Mouse (Mus musculus) kidney, adult 8-10 months (tissue): ENCODE results near the gene Tmem258.
"Not testable (repeated sequence)": the region's sequence is repeated elsewhere in the genome, so short reads cannot be mapped to it uniquely, and the experiment has no call there.

Source experiments
- DNase-seq, 2 experiments: peaks; one replicate each; pipeline ENCODE4 v3.0.0; 2022

Gene Tmem258

GRCm38 (mm10) chr19:10203848-10204615 is at the start of gene Tmem258, which contains the start of gene Fen1:
Gene Tmem258 (plus strand): TSS chr19:10204014.
Gene Fen1 (minus strand): TSS chr19:10204169.
- peak; percentile 87 to 92 for DNase-seq

GRCm38 (mm10) chr19:10157725-10158124 is 46.1 kb upstream of the Tmem258 start:
- no peak for DNase-seq

GRCm38 (mm10) chr19:10163896-10164295 is 39.9 kb upstream of the Tmem258 start:
- no peak for DNase-seq

- DNase-seq: not testable (repeated sequence)
These were observed 37.9 kb upstream of the Tmem258 start for GRCm38 (mm10) chr19:10165928-10166327.

GRCm38 (mm10) chr19:10167112-10167511 is 36.7 kb upstream of the Tmem258 start:
- no peak for DNase-seq

GRCm38 (mm10) chr19:10167951-10168350 is 35.9 kb upstream of the Tmem258 start:
- no peak for DNase-seq

GRCm38 (mm10) chr19:10168441-10168840 is 35.4 kb upstream of the Tmem258 start:
- DNase-seq: no peak

- no peak for DNase-seq
These were observed 34.6 kb upstream of the Tmem258 start for GRCm38 (mm10) chr19:10169179-10169578.

GRCm38 (mm10) chr19:10169692-10170330 is 34.0 kb upstream of the Tmem258 start:
- not testable (repeated sequence) for DNase-seq

- DNase-seq: no peak
These were observed 33.3 kb upstream of the Tmem258 start for GRCm38 (mm10) chr19:10170466-10170865.

GRCm38 (mm10) chr19:10171359-10171758 is 32.5 kb upstream of the Tmem258 start:
- no peak for DNase-seq

GRCm38 (mm10) chr19:10171846-10172245 is 32.0 kb upstream of the Tmem258 start:
- no peak for DNase-seq

GRCm38 (mm10) chr19:10173116-10173718 is 30.6 kb upstream of the Tmem258 start:
- no peak for DNase-seq

GRCm38 (mm10) chr19:10173844-10174539 is 29.8 kb upstream of the Tmem258 start:
- DNase-seq: no peak

- no peak for DNase-seq
These were observed 28.9 kb upstream of the Tmem258 start for GRCm38 (mm10) chr19:10174956-10175355.

- DNase-seq: no peak
These were observed 27.3 kb upstream of the Tmem258 start for GRCm38 (mm10) chr19:10176477-10176876.

- DNase-seq: no peak
These were observed 26.9 kb upstream of the Tmem258 start for GRCm38 (mm10) chr19:10176941-10177372.

GRCm38 (mm10) chr19:10181225-10181624 is 22.6 kb upstream of the Tmem258 start:
- DNase-seq: no peak

- DNase-seq: no peak
These were observed 21.7 kb upstream of the Tmem258 start for GRCm38 (mm10) chr19:10182142-10182541.

- peak; percentile 91 to 92 for DNase-seq
These were observed 21.0 kb upstream of the Tmem258 start, which contains the start of gene Fads1 for GRCm38 (mm10) chr19:10182670-10183298. Gene Fads1 (plus strand): TSS chr19:10182888.

GRCm38 (mm10) chr19:10183299-10183983 is 20.4 kb upstream of the Tmem258 start:
- peak; percentile 65 to 72 for DNase-seq

GRCm38 (mm10) chr19:10184096-10184495 is 19.7 kb upstream of the Tmem258 start:
- DNase-seq: no peak
